Mouse (Mus musculus) cerebellum, adult 11-12 months (tissue): Measurements from ENCODE around the gene Gm21797.
"Not testable (repeated sequence)": the region's sequence is repeated elsewhere in the genome, so short reads cannot be mapped to it uniquely, and the experiment has no call there.

Source experiments
- DNase-seq: peaks from one replicate; pipeline ENCODE4 v3.0.0; 2022

The Gm21797 gene

GRCm38 (mm10) chrY:40775665-40776064 lies at the start of gene Gm21797:
Gene Gm21797, minus strand, starts transcription at chrY:40775765.
- not testable (repeated sequence) for DNase-seq

DNA sequence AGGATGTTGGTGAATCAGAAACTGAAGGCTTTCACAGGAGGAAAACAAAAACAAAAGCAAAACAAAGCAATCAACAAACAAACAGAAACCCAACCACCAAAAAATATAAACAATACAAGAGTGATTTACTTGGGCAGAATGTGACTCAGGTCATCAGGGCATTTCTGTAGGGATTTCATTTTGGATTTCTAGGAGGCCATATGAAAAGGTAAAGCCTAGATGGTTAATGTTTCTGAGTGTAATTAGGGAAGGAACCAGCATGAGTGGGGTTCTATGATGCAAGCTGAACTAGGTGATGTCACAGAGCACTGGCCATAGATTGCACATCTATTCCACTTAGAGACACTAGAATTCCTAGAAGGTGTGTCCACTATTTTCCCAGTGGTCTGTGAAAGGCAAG lies 29.0 kb upstream of the Gm21797 start, which contains the start of gene Gm20795:
Gm20795 (plus strand) TSS at position 301 of the 400 bp plus-strand sequence.
- DNase-seq = not testable (repeated sequence)
